24 mouse cellular contexts compared by ENCODE assay signal in genomic region chr11:120017011-120017410, GRCm38 (mm10). TPM values are rescaled to one million over a fixed set of nuclear protein-coding genes. Genes with fewer than 3 reads are reported as not detected.
DNase-seq lines count a peak whose midpoint lies in the region; ATAC-seq and TF ChIP-seq lines count a peak whose summit lies in the region.
"Had no signal": no experiment of that assay in that cellular context is flagged by ENCODE, and none has a peak within 500 bp of the region (broad histone marks: within the 10 kb centered on the region; RNA-seq: fewer than 3 reads in every experiment).

No protein-coding gene starts in this region.

- intact Hi-C loops in left cerebral cortex, adult 2 months (cut with DNase I) = loop anchor here (10.0 kb wide), 1 partner anchor 288 kb away; no protein-coding TSS in a partner anchor

- no peak for TF ChIP-seq CTCF in cerebellum, adult 2 months (IDR thresholded peaks at IDR 0.05; ENCODE audit: borderline replicate concordance, insufficient read depth, low read depth, low read length)
- no peak for TF ChIP-seq CTCF in left cerebral cortex, adult 2 months (IDR thresholded peaks at IDR 0.05)

- H3K9me3 ChIP-seq in hindbrain, embryonic 10.5 days = no peaks in the 10 kb centered on the region
- no peaks in the 10 kb centered on the region for H3K9me3 ChIP-seq in hindbrain, embryonic 11.5 days (ENCODE audit: control insufficient read depth, low read length)
- H3K9me3 ChIP-seq in limb, embryonic 13.5 days = no peaks in the 10 kb centered on the region
- H3K9me3 ChIP-seq: forebrain, embryonic 15.5 days; intestine, embryonic 15.5 days; limb, embryonic 12.5 days; lung, embryonic 15.5 days; midbrain, embryonic 10.5 days; neural tube, embryonic 12.5 days had no signal

- peak overlapping the region; percentile 17 for H3K4me3 ChIP-seq in cerebellum, adult 2 months (replicated peaks; ENCODE audit: insufficient read depth, low read depth, low read length)
- H3K4me3 ChIP-seq in hindbrain, embryonic 10.5 days = no peak overlapping the region
- H3K4me3 ChIP-seq in hindbrain, embryonic 11.5 days (ENCODE audit: low read depth, low read length) = no peak overlapping the region
- H3K4me3 ChIP-seq in left cerebral cortex, adult 2 months = peak overlapping the region; percentile 13
- H3K4me3 ChIP-seq in limb, embryonic 13.5 days = no peak overlapping the region
- H3K4me3 ChIP-seq: forebrain, embryonic 15.5 days; intestine, embryonic 15.5 days; limb, embryonic 12.5 days; lung, embryonic 15.5 days; midbrain, embryonic 10.5 days; neural tube, embryonic 12.5 days had no signal

- DNase-seq in cerebellum, adult 2 months = peak in 1 of 2 experiments; percentile 50
- no peak for DNase-seq in cerebellum, postnatal 14 days
- DNase-seq in hindbrain, embryonic 10.5 days (ENCODE audit: low spot score) = no peak
- no peak for DNase-seq in hindbrain, embryonic 11.5 days (ENCODE audit: low spot score)
- DNase-seq in left cerebral cortex, adult 2 months (ENCODE audit: extremely low spot score in 1 of 2, low spot score in 2 of 2) = no peak
- no peak for DNase-seq in left cerebral cortex, adult 18-20 months (ENCODE audit: low spot score in 2 of 2)
- no peak for DNase-seq in lung, postnatal 36 days
- DNase-seq: adrenal gland, postnatal 10 days; cerebellum, postnatal 36 days; heart, postnatal 36 days; kidney, adult 9 months; kidney, postnatal 25 days; spleen, adult 18-20 months had no signal

- H3K27ac ChIP-seq in cerebellum, adult 2 months (ENCODE audit: insufficient read depth, low read length) = peak overlapping the region; percentile 50; the same call in 1 of the 2 replicates
- H3K27ac ChIP-seq in hindbrain, embryonic 10.5 days = peak overlapping the region; percentile 59; the same call in 1 of the 2 replicates
- no peak overlapping the region for H3K27ac ChIP-seq in hindbrain, embryonic 11.5 days (ENCODE audit: low read depth, low read length)
- peak overlapping the region; percentile 84 for H3K27ac ChIP-seq in left cerebral cortex, adult 2 months
- no peak overlapping the region for H3K27ac ChIP-seq in limb, embryonic 13.5 days
- H3K27ac ChIP-seq: forebrain, embryonic 15.5 days; intestine, embryonic 15.5 days; limb, embryonic 12.5 days; liver, embryonic 14.5 days; lung, embryonic 15.5 days; macrophage; midbrain, embryonic 10.5 days; neural tube, embryonic 12.5 days had no signal

- TF ChIP-seq POLR2A in cerebellum, adult 2 months (IDR thresholded peaks at IDR 0.05; ENCODE audit: borderline replicate concordance, insufficient read depth, low read length) = peak; percentile 24; the same call in 1 of the 2 replicates

- no peak for ATAC-seq in hindbrain, embryonic 11.5 days (ENCODE audit: low FRiP score)
- no peak for ATAC-seq in limb, embryonic 13.5 days (ENCODE audit: low FRiP score, low read depth)
- ATAC-seq: activated CD4-positive, CD25-positive, alpha-beta regulatory T cell, adult 4 months; CD4-positive, CD25-positive, alpha-beta regulatory T cell, adult 4 months; forebrain, embryonic 15.5 days; intestine, embryonic 15.5 days had no signal

- no peaks in the 10 kb centered on the region for H3K36me3 ChIP-seq in hindbrain, embryonic 10.5 days
- no peaks in the 10 kb centered on the region for H3K36me3 ChIP-seq in hindbrain, embryonic 11.5 days (ENCODE audit: control insufficient read depth, insufficient read depth, low read length)
- H3K36me3 ChIP-seq in limb, embryonic 13.5 days = no peaks in the 10 kb centered on the region; the same call in 1 of the 2 replicates
- H3K36me3 ChIP-seq: intestine, embryonic 15.5 days; lung, embryonic 15.5 days; midbrain, embryonic 10.5 days had no signal

- peaks cover 42% of the 10 kb centered on the region for H3K4me1 ChIP-seq in cerebellum, adult 2 months (ENCODE audit: control insufficient read depth, insufficient read depth, low read length)
- peaks cover 88% of the 10 kb centered on the region for H3K4me1 ChIP-seq in hindbrain, embryonic 10.5 days (replicated peaks)
- H3K4me1 ChIP-seq in hindbrain, embryonic 11.5 days (replicated peaks; ENCODE audit: control insufficient read depth, insufficient read depth, low read length) = peaks cover 19% of the 10 kb centered on the region
- H3K4me1 ChIP-seq in limb, embryonic 13.5 days = peaks cover 22% of the 10 kb centered on the region

- no peak overlapping the region for H3K4me2 ChIP-seq in hindbrain, embryonic 11.5 days (replicated peaks; ENCODE audit: low read depth, low read length)
- no peak overlapping the region for H3K4me2 ChIP-seq in limb, embryonic 13.5 days (replicated peaks)
- H3K4me2 ChIP-seq: forebrain, embryonic 15.5 days; intestine, embryonic 15.5 days; limb, embryonic 12.5 days; lung, embryonic 15.5 days; neural tube, embryonic 12.5 days had no signal

- H3K27me3 ChIP-seq in cerebellum, adult 2 months (ENCODE audit: control insufficient read depth, insufficient read depth, low read length) = no peaks in the 10 kb centered on the region
- H3K27me3 ChIP-seq in hindbrain, embryonic 10.5 days (ENCODE audit: insufficient read depth, poor library complexity, severe bottlenecking) = peaks cover 32% of the 10 kb centered on the region
- H3K27me3 ChIP-seq in hindbrain, embryonic 11.5 days (ENCODE audit: control insufficient read depth, insufficient read depth, low read length) = peaks cover 5% of the 10 kb centered on the region; the same call in 1 of the 2 replicates
- peaks cover 8% of the 10 kb centered on the region for H3K27me3 ChIP-seq in limb, embryonic 13.5 days
- H3K27me3 ChIP-seq: forebrain, embryonic 15.5 days had no signal

- WGBS in cerebellum, adult 2 months = 62% methylated on average over 8 of the region's 8 CpGs
- WGBS in hindbrain, embryonic 10.5 days = 84% methylated on average over 8 of the region's 8 CpGs
- 80% methylated on average over 8 of the region's 8 CpGs for WGBS in hindbrain, embryonic 11.5 days
- 80% methylated on average over 8 of the region's 8 CpGs for WGBS in limb, embryonic 13.5 days

- no peak overlapping the region for H3K9ac ChIP-seq in hindbrain, embryonic 11.5 days (ENCODE audit: low read depth, low read length)
- peak overlapping the region; percentile 20; the same call in 1 of the 2 replicates for H3K9ac ChIP-seq in limb, embryonic 13.5 days
- H3K9ac ChIP-seq: forebrain, embryonic 15.5 days; intestine, embryonic 15.5 days; limb, embryonic 12.5 days; liver, embryonic 14.5 days; lung, embryonic 15.5 days had no signal

RNA-seq across cellular contexts. Expression of gene Aatk, which starts 30.0 kb away (rescaled TPM):
- 296 and 298 TPM in 2 replicates for polyA plus RNA-seq in cerebellum, adult 2 months (2012; rRNA removed)
- polyA plus RNA-seq in hindbrain, embryonic 10.5 days (2016; fragmentation: Nextera tagmentation; extraction: Ambion mirVana) = 1.6 and 3.2 TPM in 2 replicates
- 1.9 TPM in 2 replicates for polyA plus RNA-seq in hindbrain, embryonic 11.5 days (2014; fragmentation: Nextera tagmentation; extraction: Ambion mirVana)
- 100 to 1,000 TPM; 193 to 203 TPM for total RNA-seq in left cerebral cortex, adult 2 months (2021)
- 100 to 1,000 TPM; 185 to 187 TPM for total RNA-seq in left cerebral cortex, adult 18-20 months (2021)
- polyA plus RNA-seq in limb, embryonic 13.5 days (2015; fragmentation: Nextera tagmentation; extraction: Ambion mirVana) = 5.2 and 6.1 TPM in 2 replicates
- polyA plus RNA-seq: activated CD4-positive, CD25-positive, alpha-beta regulatory T cell, adult 4 months; CD4-positive, CD25-positive, alpha-beta regulatory T cell, adult 4 months had no signal

Comparison
In these comparisons a context has a peak if more than half of its experiments do, and no peak if none do; other contexts are left out.
1. H3K27ac ChIP-seq: peak in cerebellum, adult 2 months (single experiment), hindbrain, embryonic 10.5 days (single experiment) and left cerebral cortex, adult 2 months (single experiment); none in hindbrain, embryonic 11.5 days (single experiment) and limb, embryonic 13.5 days (single experiment).
2. H3K4me3 ChIP-seq: peak in cerebellum, adult 2 months (single experiment) and left cerebral cortex, adult 2 months (single experiment); none in hindbrain, embryonic 10.5 days (single experiment), hindbrain, embryonic 11.5 days (single experiment) and limb, embryonic 13.5 days (single experiment).
3. RNA of gene Aatk, which starts 30.0 kb away (polyA plus RNA-seq): 296 to 298 TPM in cerebellum, adult 2 months; 5.2 to 6.1 TPM in limb, embryonic 13.5 days, 1.6 to 3.2 TPM in hindbrain, embryonic 10.5 days and 1.9 TPM in hindbrain, embryonic 11.5 days; every median in the first group is over 10 times any median in the second.